Mouse (Mus musculus) urinary bladder, adult 18-20 months (tissue): ENCODE measurements around the gene Nbea.

Experiments
- DNase-seq, 2 experiments: peaks; one replicate each; pipeline ENCODE4 v3.0.0; 2022; ENCODE audit warnings: low spot score in 2 of 2, mixed read lengths in 2 of 2

Gene Nbea

GRCm38 (mm10) chr3:55751363-55751762, 432.1 kb downstream of the Nbea start:
- DNase-seq, result no peak

- no peak for DNase-seq
These were observed 432.9 kb downstream of the Nbea start for GRCm38 (mm10) chr3:55750445-55751065.

- DNase-seq, result no peak
These were observed 439.6 kb downstream of the Nbea start for GRCm38 (mm10) chr3:55743885-55744284.

- DNase-seq, result no peak
These were observed 440.8 kb downstream of the Nbea start for GRCm38 (mm10) chr3:55742654-55743053.

GRCm38 (mm10) chr3:55742218-55742617, 441.3 kb downstream of the Nbea start:
- no peak for DNase-seq

- no peak for DNase-seq
These were observed 442.1 kb downstream of the Nbea start for GRCm38 (mm10) chr3:55741428-55741827.

- no peak for DNase-seq
These were observed 449.8 kb downstream of the Nbea start for GRCm38 (mm10) chr3:55733665-55734064.

DNA sequence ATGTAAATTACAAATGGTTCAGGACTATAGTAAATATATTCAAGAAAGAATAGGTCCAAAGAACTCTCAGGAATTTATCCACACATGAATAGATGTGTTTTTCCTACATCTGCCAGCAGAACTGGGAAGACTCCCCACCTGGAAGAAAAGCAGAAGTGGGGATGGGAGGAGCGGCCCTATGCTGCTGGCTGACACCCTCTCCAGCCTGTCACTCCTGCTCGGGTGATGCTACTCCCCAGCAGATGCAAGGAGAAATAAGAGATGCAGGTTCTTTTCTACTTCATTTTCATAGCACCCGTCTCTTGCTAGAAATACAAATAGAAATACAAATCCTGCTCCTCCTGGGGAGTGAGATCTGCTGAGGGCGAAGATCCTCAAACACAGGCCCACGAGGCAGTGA, 453.0 kb downstream of the Nbea start:
- no peak for DNase-seq

DNA sequence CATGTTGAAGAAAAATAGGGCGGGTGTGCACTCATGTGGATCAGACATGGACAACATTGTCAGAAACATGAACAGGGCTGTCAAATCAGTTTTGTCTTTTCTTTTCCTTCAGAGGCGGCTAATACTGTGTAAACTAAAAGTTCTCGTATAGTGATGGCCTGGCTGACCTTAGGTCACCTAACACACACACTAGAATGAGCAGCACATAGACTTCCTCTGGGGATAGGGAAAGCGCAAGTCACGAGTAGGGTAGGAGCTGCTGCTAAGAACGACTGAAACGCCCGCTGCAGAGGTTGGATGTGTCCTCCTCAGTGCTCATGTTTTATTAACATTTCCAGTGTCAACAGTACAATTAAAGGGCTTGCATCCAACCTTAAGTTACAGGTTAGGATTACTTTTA, 453.4 kb downstream of the Nbea start:
- DNase-seq, result no peak

DNA sequence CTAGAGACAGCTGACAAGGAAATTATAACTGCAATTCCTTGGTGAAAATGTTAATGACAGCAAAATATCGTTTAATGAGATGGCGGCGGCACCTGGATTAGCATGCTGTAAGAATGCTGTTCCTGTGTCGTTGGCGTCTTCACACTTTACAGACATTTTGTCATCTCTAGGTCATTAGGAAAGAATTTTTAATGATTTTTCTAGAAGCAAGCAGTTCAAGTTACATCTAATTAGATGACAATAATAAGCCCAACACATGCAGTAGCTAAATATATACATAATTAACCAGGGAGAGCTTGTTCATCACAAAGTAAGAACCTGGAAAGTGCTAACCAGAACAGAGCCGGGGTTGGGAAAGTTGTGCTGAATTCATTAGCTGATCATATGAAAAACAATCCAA, 469.2 kb downstream of the Nbea start:
- DNase-seq, result no peak

DNA sequence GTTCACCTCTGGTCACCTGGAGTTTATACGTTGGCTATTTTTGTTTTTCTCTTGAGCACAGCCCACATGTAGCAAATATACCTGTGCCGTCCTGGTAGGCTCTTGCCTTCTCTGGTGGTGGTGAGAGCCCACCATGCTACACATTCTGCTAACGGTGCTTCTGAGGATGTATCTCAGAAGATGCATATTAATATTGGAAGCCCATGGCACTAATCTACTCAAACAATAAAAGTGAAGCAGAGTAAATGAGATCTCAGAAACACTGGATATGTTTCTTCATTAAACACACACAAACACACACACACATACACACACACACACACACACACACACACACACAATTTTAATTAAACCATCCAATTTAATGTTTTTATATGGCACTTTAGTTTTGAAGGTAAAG, 469.6 kb downstream of the Nbea start:
- DNase-seq, result no peak

DNA sequence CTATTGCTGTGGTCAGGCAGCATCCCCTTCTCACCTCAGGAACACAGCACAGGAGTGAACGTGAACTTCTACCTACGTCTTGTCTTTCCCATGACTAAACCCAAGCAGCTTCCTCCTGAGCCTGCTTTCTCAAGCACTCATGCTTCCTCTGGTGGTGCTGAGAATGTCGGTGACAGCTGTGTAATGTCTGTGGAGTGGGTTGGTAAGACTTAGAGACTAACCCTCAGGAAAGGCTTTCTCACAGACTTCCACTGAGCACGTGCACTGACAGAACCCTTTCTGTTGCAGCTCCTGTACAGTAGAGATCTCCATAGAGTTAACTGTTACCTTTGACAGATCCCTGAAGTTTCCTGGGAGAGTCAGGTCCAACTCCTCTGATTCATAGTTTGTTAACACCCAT, 473.2 kb downstream of the Nbea start:
- no peak for DNase-seq

GRCm38 (mm10) chr3:55701632-55702031, 481.9 kb downstream of the Nbea start:
- DNase-seq, result no peak

DNA sequence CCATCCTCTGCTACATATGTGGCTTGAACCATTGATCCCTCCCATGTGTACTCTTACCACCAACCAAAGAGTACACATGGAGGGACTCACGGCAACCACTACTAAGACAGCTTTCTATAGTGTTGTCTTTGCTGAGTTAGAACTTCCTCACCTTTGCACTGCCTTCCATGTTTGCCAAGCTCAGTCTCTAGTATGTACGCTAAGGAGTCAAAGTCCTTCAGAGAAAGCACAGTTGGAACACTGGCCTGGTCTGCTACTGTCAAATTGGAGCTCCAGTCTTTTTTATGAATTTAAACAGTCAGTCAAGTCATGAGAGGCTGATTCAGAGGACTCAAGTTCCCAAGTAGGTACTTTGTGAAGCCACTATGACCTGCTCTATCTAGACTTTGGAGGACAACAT, 486.3 kb downstream of the Nbea start:
- no peak for DNase-seq

- no peak for DNase-seq
These were observed 490.4 kb downstream of the Nbea start for GRCm38 (mm10) chr3:55693073-55693472.

GRCm38 (mm10) chr3:55688098-55688497, 495.4 kb downstream of the Nbea start:
- DNase-seq, result no peak

DNA sequence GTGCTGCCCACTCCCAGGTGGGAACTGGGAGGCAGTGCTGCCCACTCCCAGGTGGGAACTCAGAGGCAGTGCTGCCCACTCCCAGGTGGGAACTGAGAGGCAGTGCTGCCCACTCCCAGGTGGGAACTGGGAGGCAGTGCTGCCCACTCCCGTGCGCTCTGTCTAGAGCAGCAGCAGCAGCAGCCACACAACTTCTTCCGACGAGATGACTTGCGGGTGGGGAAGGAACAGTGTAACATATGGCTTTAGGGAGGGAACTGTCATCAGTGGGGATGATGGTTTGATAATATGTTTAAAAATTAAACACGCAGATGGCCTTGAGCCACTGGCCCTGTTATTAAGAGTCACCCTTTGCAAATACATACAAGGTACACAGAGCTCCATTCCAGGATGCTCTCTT, 496.5 kb downstream of the Nbea start:
- no peak for DNase-seq

GRCm38 (mm10) chr3:55685627-55686026, 497.9 kb downstream of the Nbea start:
- no peak for DNase-seq

DNA sequence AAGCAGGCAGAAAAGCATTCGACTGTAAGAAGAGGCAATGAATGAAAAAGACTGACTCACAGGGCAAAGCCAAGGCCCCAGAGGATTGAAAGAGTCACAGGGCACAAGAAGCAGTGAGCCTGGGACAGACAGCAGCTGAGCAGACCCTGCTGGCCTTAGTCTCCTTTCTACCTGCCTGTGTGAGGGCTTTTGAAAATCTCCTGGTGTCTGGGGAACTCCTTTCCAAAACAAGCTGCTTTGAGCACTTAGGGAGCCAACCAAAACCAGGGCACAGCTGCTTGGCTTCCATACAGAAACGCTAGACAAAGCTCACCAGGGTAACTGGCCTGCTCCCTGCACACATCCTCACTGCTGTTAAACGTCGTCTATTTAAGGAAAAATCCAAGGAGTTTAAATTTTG, 498.6 kb downstream of the Nbea start:
- DNase-seq, result no peak

DNA sequence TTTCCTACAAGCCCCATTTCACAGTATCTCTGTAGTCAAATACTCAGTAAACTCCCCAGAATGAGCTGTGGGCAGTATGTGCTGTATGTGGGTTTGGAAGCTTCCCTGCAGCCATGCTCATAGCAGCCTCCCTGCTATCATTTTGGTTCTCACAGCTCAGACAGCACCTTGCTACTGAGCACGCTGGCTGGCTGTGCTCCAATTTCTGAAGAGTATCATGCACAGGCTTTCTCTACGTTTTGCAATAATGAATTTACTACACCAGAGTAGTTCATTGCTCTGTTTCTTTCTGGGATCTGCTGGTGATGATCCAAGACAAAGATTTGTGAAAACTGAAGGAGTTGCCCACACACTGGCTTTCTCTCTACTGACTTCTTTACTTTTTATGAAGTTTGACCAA, 505.8 kb downstream of the Nbea start:
- no peak for DNase-seq

- DNase-seq, result no peak
These were observed 509.3 kb downstream of the Nbea start for GRCm38 (mm10) chr3:55674185-55674584.

DNA sequence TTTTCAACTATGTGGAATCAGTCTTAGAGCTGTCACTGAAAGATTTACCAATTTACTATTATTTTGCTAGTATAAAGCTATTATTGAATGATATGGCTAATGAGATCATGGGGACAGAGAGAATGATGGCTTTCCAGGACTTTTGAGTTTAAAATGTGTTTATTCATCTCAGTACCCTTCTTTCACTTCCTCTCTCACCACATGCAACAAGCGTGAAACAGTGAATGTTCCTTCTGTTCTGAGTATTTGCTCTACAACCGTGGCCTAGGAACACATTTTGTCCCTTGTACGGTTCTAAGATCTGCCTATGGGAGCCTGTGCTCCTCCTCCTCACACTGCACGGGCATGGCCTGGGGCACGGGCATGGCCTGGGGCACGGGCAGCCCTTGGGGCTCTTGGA, 516.5 kb downstream of the Nbea start:
- no peak for DNase-seq

GRCm38 (mm10) chr3:55665928-55666327, 517.6 kb downstream of the Nbea start:
- DNase-seq, result no peak

DNA sequence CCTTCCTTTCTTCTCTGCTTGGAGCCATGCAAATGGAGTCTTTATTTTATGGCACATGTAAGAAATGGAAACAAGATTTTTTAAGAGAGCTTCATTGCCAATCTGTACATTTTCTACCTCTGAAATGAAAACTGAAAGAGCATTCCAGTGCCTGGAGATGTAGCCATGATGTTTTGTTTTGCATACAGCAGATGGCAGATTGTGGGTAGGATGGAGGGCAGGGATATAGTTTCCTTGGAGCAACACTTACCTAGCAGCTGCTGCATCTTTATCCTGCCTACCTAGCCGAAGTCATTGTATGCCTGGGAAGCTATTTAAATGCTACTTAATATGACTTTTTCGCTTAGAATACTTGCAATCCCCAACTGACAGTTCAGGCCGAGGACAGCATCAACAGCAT, 518.8 kb downstream of the Nbea start:
- no peak for DNase-seq
